Mouse (Mus musculus) liver, embryonic 14.5 days (tissue): ENCODE results near the gene Dnajc11. TPM values are rescaled to one million over a fixed set of nuclear protein-coding genes. Genes with fewer than 3 reads are reported as not detected.

Experiments used
- ATAC-seq: fragments of 200-750 bp; cut with Nextera tagmentation; 2 replicates; pipeline ENCODE4 v1.8.0; 2017; ENCODE audit warnings: moderate number of reproducible peaks, mild to moderate bottlenecking, moderate library complexity; ENCODE audit not compliant: insufficient read depth
- DNase-seq, 3 experiments: peaks; one replicate each; pipeline ENCODE4 v3.0.0-alpha.2; 2012 to 2013; ENCODE audit warnings: low read depth in 3 of 3, low spot score in 3 of 3
- H3K27ac ChIP-seq: fragments of 300-500 bp; sonication (generic); 2 replicates; pipeline ENCODE4 v1.5.1; 2014; ENCODE audit warnings: moderate library complexity, mild to moderate bottlenecking, control low read depth, inconsistent platforms
- H3K27me3 ChIP-seq: fragments of 300-500 bp; sonication (generic); 2 replicates; pipeline ENCODE4 v1.6.1; 2014; ENCODE audit warnings: mild to moderate bottlenecking, low read length, moderate library complexity; ENCODE audit not compliant: control insufficient read depth, insufficient read depth
- H3K36me3 ChIP-seq: fragments of 300-500 bp; sonication (generic); replicated peaks from 2 replicates; pipeline ENCODE4 v1.6.1; 2014; ENCODE audit warnings: low read depth; ENCODE audit not compliant: control insufficient read depth, insufficient read depth
- H3K4me1 ChIP-seq, 2 experiments: fragments of 200-500 bp in 1 of 2; fragments of 300-500 bp in 1 of 2; sonication (generic) in 1 of 2; replicated peaks; 2 replicates each; pipeline ENCODE4 v1.6.1; 2012 to 2014; ENCODE audit warnings: antibody characterized with exemption in 1 of 2, inconsistent platforms in 1 of 2, low read length in 1 of 2; ENCODE audit not compliant: control insufficient read depth in 2 of 2, insufficient read depth in 2 of 2
- H3K4me2 ChIP-seq: fragments of 300-500 bp; sonication (generic); 2 replicates; pipeline ENCODE4 v1.6.1; 2014; ENCODE audit warnings: low read depth, mild to moderate bottlenecking, control low read depth, moderate library complexity
- H3K4me3 ChIP-seq, 2 experiments: fragments of 200-500 bp in 1 of 2; fragments of 300-500 bp in 1 of 2; sonication (generic) in 1 of 2; 2 replicates each; pipeline ENCODE4 v1.5.1; 2012 to 2014; ENCODE audit warnings: low read depth in 2 of 2, low read length in 2 of 2, mild to moderate bottlenecking in 2 of 2, control low read depth in 1 of 2, inconsistent platforms in 1 of 2, moderate library complexity in 1 of 2; ENCODE audit not compliant: insufficient read depth in 1 of 2
- H3K9ac ChIP-seq: fragments of 300-500 bp; sonication (generic); replicated peaks from 2 replicates; pipeline ENCODE4 v1.6.1; 2014; ENCODE audit warnings: mild to moderate bottlenecking, control low read depth, moderate library complexity
- H3K9me3 ChIP-seq: fragments of 300-500 bp; sonication (generic); 2 replicates; pipeline ENCODE4 v1.6.1; 2016; ENCODE audit warnings: low read length, mixed read lengths; ENCODE audit not compliant: control insufficient read depth
- CTCF ChIP-seq: IDR thresholded peaks from 2 replicates; pipeline ENCODE4 v1.5.1; 2016; ENCODE audit warnings: antibody characterized with exemption, low read depth, control low read depth
- EP300 ChIP-seq: IDR thresholded peaks from 2 replicates; pipeline ENCODE4 v1.6.1; 2016; ENCODE audit warnings: antibody characterized with exemption, low read depth
- WGBS: fragments of 180-500 bp; shearing (Covaris S2); extraction: QIAGEN DNeasy Blood & Tissue Kit; methylation state at CpG from one replicate; pipeline ENCODE4 v1.1.7; 2014; ENCODE audit not compliant: insufficient replicate concordance; 5-methylcytosine and 5-hydroxymethylcytosine counted together
- polyA plus RNA-seq, 2 experiments: library from polyadenylated mRNA; depleted of rRNA in 1 of 2; stranded (reverse) in 1 of 2; unstranded in 1 of 2; fragments of >200 nt; fragmentation: Nextera tagmentation in 1 of 2; extraction: Ambion mirVana in 1 of 2; gene quantifications; 2 replicates each; pipeline versions ENCODE4 v1.2.1 to v1.2.3; 2012 to 2014

Dnajc11 gene
- polyA plus RNA-seq, 2 experiments: 32.9 TPM

- WGBS: 65% methylated on average over 6 of the region's 6 CpGs
- no peak for DNase-seq
Measured at GRCm38 (mm10) chr4:152006137-152006536, 72.6 kb downstream of the Dnajc11 start.

GRCm38 (mm10) chr4:152006812-152007211, 73.3 kb downstream of the Dnajc11 start:
- WGBS: 51% methylated on average over 3 of the region's 3 CpGs
- no peak overlapping the region for H3K27ac ChIP-seq
- H3K9me3 ChIP-seq: no peaks in the 10 kb centered on the region
- H3K4me1 ChIP-seq: peaks cover 27 to 28% of the 10 kb centered on the region in 2 experiments
- H3K4me3 ChIP-seq: no peak overlapping the region
- no peak overlapping the region for H3K4me2 ChIP-seq
- no peak overlapping the region for H3K9ac ChIP-seq
- ATAC-seq (no peak), DNase-seq (no peak)
- H3K36me3 ChIP-seq: no peaks in the 10 kb centered on the region; the same call in 1 of the 2 replicates
- H3K27me3 ChIP-seq: peaks cover 15% of the 10 kb centered on the region
- TF ChIP-seq EP300 (no peak), CTCF (no peak)

More at GRCm38 (mm10) chr4:152006137-152006536, 72.6 kb downstream of the Dnajc11 start:
- TF ChIP-seq EP300 (no peak), CTCF (peak; percentile 51)
- no peak overlapping the region for H3K27ac ChIP-seq
- no peaks in the 10 kb centered on the region for H3K9me3 ChIP-seq
- no peak overlapping the region for H3K4me3 ChIP-seq
- no peak overlapping the region for H3K9ac ChIP-seq
- H3K27me3 ChIP-seq: peaks cover 15% of the 10 kb centered on the region
- ATAC-seq: no peak
- H3K4me2 ChIP-seq: no peak overlapping the region
- no peaks in the 10 kb centered on the region for H3K36me3 ChIP-seq
- peaks cover 21% of the 10 kb centered on the region in 2 experiments for H3K4me1 ChIP-seq

DNA sequence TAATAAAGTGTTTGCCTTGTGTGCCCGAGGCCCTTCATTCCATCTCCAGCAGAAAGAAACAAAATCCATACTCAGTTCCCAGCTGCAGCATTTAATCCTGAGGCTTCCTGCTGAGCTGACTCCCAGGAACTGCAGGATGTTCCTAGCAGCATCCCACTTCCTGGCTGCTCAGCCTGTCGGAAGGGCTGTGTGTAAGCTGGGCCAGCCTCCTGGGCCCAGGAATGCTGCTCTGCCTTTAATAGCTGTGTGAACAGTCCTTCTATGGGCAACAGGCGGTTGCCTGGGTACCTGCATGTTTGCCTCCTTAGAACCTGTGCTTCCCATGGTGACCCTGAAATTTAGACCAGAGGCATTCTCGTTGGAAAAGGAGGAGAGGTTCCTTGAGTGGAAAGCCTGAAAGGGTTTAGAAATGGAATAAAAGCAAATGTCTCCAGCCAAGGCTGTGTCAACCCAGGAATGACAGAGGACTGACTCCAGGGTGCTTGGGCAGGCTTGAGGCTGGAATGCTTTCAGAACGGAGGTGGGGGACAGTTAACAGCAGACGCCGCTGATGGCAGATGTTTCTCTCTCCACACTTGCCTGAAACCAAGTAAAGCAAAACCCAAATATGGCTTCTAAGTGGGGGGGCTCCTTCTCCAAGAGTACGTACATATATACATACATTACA, 74.1 kb downstream of the Dnajc11 start:
- H3K27ac ChIP-seq: no peak overlapping the region
- ATAC-seq (no peak), DNase-seq (no peak)
- peak overlapping the region in 1 of 2 experiments; percentile 92; a peak in 2 of 4 replicates for H3K4me3 ChIP-seq
- H3K36me3 ChIP-seq: no peaks in the 10 kb centered on the region; the same call in 1 of the 2 replicates
- peak overlapping the region; percentile 61 for H3K9ac ChIP-seq
- H3K4me1 ChIP-seq: peaks cover 27 to 28% of the 10 kb centered on the region in 2 experiments
- H3K9me3 ChIP-seq: no peaks in the 10 kb centered on the region
- peaks cover 15% of the 10 kb centered on the region for H3K27me3 ChIP-seq
- TF ChIP-seq CTCF (no peak), EP300 (no peak)
- WGBS: 30% methylated on average over 8 of the region's 8 CpGs
- peak overlapping the region; percentile 100 for H3K4me2 ChIP-seq

DNA sequence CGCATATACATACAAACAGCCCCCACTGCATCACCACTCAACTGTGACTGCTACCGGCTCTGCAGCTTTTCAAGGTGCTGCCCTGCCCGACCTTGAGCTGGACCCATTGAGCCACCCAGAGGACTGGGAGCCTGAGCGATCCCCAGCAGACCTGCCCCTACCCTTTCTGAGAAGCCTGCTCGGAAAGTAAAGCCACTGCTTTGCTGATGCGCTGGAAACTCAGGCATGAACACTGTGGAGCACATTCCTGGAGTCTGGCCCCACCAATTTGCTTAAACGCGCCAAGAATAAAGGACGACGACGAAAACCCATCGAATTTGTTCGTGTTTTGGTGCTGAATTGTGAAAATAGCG, 74.6 kb downstream of the Dnajc11 start:
- Histone ChIP-seq H3K9me3 (no peaks in the 10 kb centered on the region), H3K36me3 (no peaks in the 10 kb centered on the region; the same call in 1 of the 2 replicates), H3K9ac (peak overlapping the region; percentile 61), H3K4me2 (peak overlapping the region; percentile 100), H3K27ac (no peak overlapping the region), H3K4me3 (peak overlapping the region; percentile 58 to 92), H3K27me3 (peaks cover 15% of the 10 kb centered on the region), H3K4me1 (peaks cover 27 to 28% of the 10 kb centered on the region in 2 experiments)
- WGBS: 2% methylated on average over 14 of the region's 14 CpGs
- no peak for DNase-seq
- TF ChIP-seq CTCF (no peak), EP300 (no peak)
- no peak for ATAC-seq

DNA sequence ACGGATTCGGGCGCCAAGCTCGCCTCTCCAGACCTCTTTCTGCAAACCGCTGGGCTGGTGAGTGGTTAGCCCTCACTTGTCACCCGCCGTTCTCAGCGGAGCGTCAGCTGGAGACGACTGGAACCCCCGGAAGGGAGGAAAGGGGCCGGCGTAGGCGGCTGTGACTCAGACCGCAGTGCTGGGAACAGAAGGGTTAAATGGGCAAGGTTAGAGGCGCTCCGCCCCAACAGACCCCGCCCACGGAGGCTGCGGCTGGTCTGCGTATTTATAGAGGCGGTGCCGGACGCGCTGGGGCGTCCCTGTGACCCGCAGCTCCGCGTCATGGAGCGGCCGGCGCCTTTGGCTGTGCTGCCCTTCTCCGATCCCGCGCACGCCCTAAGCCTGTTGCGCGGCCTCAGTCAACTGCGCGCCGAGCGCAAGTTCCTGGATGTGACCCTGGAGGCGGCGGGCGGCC, 75.2 kb downstream of the Dnajc11 start, which contains the start of gene Klhl21:
TSS of gene Klhl21 (plus strand) at position 182 of the 454 bp plus-strand sequence.
- TF ChIP-seq EP300 (no peak), CTCF (no peak)
- peak within 1 kb of the TSS; percentile 100 for H3K4me2 ChIP-seq
- peak within 1 kb of the TSS; percentile 53 for H3K27ac ChIP-seq
- peak; percentile 83 to 88 (median 84) for DNase-seq
- H3K27me3 ChIP-seq: peaks cover 15% of the 10 kb centered on the region
- ATAC-seq: peak; percentile 83
- H3K4me1 ChIP-seq: peaks cover 27 to 28% of the 10 kb centered on the region in 2 experiments
- under 1% methylated on average over 44 of the region's 45 CpGs for WGBS
- H3K36me3 ChIP-seq: no peaks in the 10 kb centered on the region; the same call in 1 of the 2 replicates
- no peaks in the 10 kb centered on the region for H3K9me3 ChIP-seq
- peak within 1 kb of the TSS; percentile 59 to 92 for H3K4me3 ChIP-seq
- H3K9ac ChIP-seq: peak within 1 kb of the TSS; percentile 61
